Mouse (Mus musculus) C2C12 (cell line): ENCODE results near the gene Enthd1. TPM values are rescaled to one million over a fixed set of nuclear protein-coding genes. Genes with fewer than 3 reads are reported as not detected.

Source experiments
- H3K27me3 ChIP-seq: one replicate; pipeline ENCODE4 v1.6.1; 2011; ENCODE audit not compliant: control insufficient read depth, insufficient read depth, insufficient read length
- H3K36me3 ChIP-seq: one replicate; pipeline ENCODE4 v1.6.1; 2011; ENCODE audit not compliant: control insufficient read depth, insufficient read depth
- H3K4me3 ChIP-seq: one replicate; pipeline ENCODE4 v1.5.1; 2011; ENCODE audit warnings: mild to moderate bottlenecking, control low read depth; ENCODE audit not compliant: poor library complexity, insufficient read depth, severe bottlenecking
- H3K79me2 ChIP-seq: one replicate; pipeline ENCODE4 v1.6.1; 2011; ENCODE audit not compliant: control insufficient read depth, insufficient read depth
- H3K79me3 ChIP-seq: one replicate; pipeline ENCODE4 v1.6.1; 2011; ENCODE audit warnings: low read depth, control low read depth
- H3ac ChIP-seq: one replicate; pipeline ENCODE3; 2011; ENCODE audit warnings: low read depth; ENCODE audit not compliant: control insufficient read depth, insufficient read length
- CEBPB ChIP-seq: IDR thresholded peaks from one replicate; pipeline ENCODE4 v1.6.1; 2011; ENCODE audit warnings: low read depth, mild to moderate bottlenecking, control low read depth, moderate library complexity
- CTCF ChIP-seq: IDR thresholded peaks from one replicate; pipeline ENCODE4 v1.5.1; 2011; ENCODE audit not compliant: control insufficient read depth, insufficient read depth, insufficient read length
- FOSL1 ChIP-seq: IDR thresholded peaks from one replicate; pipeline ENCODE4 v1.8.0; 2011; ENCODE audit warnings: mild to moderate bottlenecking, low read length; ENCODE audit not compliant: poor library complexity, insufficient read depth, severe bottlenecking
- MAX ChIP-seq: IDR thresholded peaks from one replicate; pipeline ENCODE4 v1.6.1; 2011; ENCODE audit warnings: mild to moderate bottlenecking, control low read depth
- MYOD1 ChIP-seq: IDR thresholded peaks from one replicate; pipeline ENCODE4 v1.6.1; 2011; ENCODE audit warnings: low read depth; ENCODE audit not compliant: control insufficient read depth, insufficient read length
- MYOG ChIP-seq: IDR thresholded peaks from one replicate; pipeline ENCODE4 v1.6.1; 2011; ENCODE audit not compliant: control insufficient read depth, insufficient read length; ENCODE audit errors: extremely low read depth
- USF1 ChIP-seq: IDR thresholded peaks from one replicate; pipeline ENCODE4 v1.6.1; 2011; ENCODE audit warnings: low read depth, mild to moderate bottlenecking, control low read depth, moderate library complexity
- long read RNA-seq, 2 experiments: library from polyadenylated mRNA; unstranded; transcript quantifications; one replicate each; pipeline ENCODE4 v2.0.0; 2019 to 2020
- polyA plus RNA-seq: library from polyadenylated mRNA; unstranded; fragments of >200 nt; fragmentation: generic; extraction: Trizol; gene quantifications from one replicate; pipeline ENCODE4 v1.2.1, GENCODE M21; 2012; ENCODE audit warnings: missing spikeins

Enthd1 gene
- polyA plus RNA-seq, result 0.02 TPM
- long read RNA-seq, experiment 1, result 0 reads
- long read RNA-seq, experiment 2, result 0 reads

- H3ac ChIP-seq, result no peak within 1 kb of the TSS
- H3K36me3 ChIP-seq, result no peaks in the 10 kb centered on the region
- TF ChIP-seq USF1 (no peak), FOSL1 (no peak), MAX (no peak), MYOD1 (no peak), CTCF (no peak), MYOG (no peak), CEBPB (no peak)
- no peak within 1 kb of the TSS for H3K4me3 ChIP-seq
- no peaks in the 10 kb centered on the region for H3K27me3 ChIP-seq
- H3K79me3 ChIP-seq, result no peaks in the 10 kb centered on the region
- no peaks in the 10 kb centered on the region for H3K79me2 ChIP-seq
Observed at GRCm38 (mm10) chr15:80565106-80565665, at the start of gene Enthd1. Gene Enthd1 (minus strand): TSS chr15:80565156.

DNA sequence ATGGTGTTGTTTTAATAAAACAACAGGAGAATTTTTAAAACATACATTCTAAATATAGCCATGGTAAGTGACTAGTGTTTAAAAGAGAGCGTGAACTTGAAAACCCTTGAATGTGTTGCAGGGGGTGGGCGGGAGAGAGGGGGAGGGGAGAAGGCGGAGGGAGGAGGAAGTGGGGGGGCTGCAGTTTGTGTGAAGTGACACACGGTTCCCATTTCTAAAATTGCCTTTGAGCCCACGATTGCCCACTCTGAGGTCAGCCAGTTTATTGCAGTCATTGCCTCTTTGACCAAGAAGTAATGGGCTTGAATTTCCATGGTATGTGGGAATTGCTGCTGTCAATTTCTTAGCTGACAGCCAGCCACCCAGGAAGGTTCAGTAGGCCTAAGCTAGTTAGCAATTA lies 48.9 kb upstream of the Enthd1 start:
- Histone ChIP-seq H3K36me3 (no peaks in the 10 kb centered on the region), H3K4me3 (no peak overlapping the region), H3K79me2 (no peaks in the 10 kb centered on the region), H3ac (no peak overlapping the region), H3K79me3 (no peaks in the 10 kb centered on the region), H3K27me3 (peaks cover 49% of the 10 kb centered on the region)
- TF ChIP-seq CTCF, result no peak
- TF ChIP-seq CEBPB, result no peak
- TF ChIP-seq MYOG, result no peak
- no peak for TF ChIP-seq MYOD1

DNA sequence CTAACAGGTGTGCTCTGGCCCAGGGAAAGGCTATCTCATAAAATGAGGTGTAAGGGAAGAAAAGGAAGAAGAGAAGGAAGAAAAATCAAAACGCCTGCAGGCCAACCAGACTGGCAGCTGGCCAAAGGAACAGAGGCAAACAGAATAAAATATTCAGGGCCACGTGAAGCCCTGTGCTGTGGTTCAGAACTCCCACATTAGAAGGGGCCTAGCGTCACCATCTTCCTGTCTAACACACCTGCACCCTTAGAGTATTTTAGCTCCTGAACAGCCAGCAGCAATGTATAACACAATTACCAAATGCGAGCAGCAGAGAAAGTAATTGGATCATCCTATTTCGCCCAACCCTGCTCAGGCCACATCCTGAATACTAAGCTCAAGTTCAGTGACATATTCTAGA lies 46.5 kb upstream of the Enthd1 start:
- no peak for TF ChIP-seq MYOG
- TF ChIP-seq CEBPB, result no peak
- TF ChIP-seq MAX, result no peak
- no peak for TF ChIP-seq CTCF
- no peak for TF ChIP-seq USF1
- H3K79me3 ChIP-seq, result no peaks in the 10 kb centered on the region
- no peaks in the 10 kb centered on the region for H3K79me2 ChIP-seq
- peaks cover 43% of the 10 kb centered on the region for H3K27me3 ChIP-seq
- H3K4me3 ChIP-seq, result no peak overlapping the region
- no peak overlapping the region for H3ac ChIP-seq
- no peaks in the 10 kb centered on the region for H3K36me3 ChIP-seq

DNA sequence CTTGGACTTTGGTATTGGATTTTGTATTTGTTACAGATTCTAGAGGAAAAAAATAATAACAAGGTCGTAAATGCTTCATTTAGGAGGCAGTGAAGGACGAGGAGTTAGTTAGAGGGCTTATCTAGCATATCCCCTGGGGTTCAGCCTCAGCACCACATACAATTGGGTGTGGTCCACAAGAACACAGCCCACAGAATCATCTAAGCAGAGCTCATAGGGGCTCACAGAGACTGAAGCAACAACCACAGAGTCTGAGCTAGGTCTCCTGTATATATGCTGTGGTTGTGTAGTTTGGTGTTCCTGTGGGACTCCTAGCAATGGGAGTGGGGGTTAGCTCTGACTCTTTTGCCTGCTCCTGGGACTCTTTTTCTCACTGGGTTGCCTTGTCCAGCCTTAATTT lies 45.4 kb upstream of the Enthd1 start:
- H3ac ChIP-seq, result no peak overlapping the region
- H3K4me3 ChIP-seq, result no peak overlapping the region
- TF ChIP-seq CEBPB (no peak), MYOD1 (no peak), MYOG (no peak), CTCF (no peak), FOSL1 (no peak), USF1 (no peak)
- H3K36me3 ChIP-seq, result no peaks in the 10 kb centered on the region
- H3K79me3 ChIP-seq, result no peaks in the 10 kb centered on the region
- H3K79me2 ChIP-seq, result no peaks in the 10 kb centered on the region
- H3K27me3 ChIP-seq, result peaks cover 42% of the 10 kb centered on the region

DNA sequence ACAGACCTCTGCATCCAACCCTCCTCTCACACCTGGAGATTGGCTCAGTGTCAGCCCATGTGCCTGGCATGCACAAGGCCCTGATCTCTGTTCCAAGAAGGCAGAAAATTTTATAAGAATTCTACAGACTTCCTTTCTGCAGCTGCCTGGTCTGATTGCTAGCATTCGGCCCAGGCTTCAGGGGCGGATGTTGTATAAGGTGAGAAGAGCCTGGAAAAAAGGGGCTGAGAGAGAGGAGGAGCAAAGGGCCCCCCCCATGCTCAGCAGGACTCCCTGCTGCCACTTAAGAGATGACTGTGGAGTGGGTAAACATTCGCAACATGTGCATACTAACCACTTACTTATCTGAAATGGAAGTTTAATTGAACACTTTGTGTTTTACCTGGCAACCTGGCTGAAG lies 43.0 kb upstream of the Enthd1 start:
- H3K27me3 ChIP-seq, result peaks cover 31% of the 10 kb centered on the region
- no peak overlapping the region for H3K4me3 ChIP-seq
- no peaks in the 10 kb centered on the region for H3K79me2 ChIP-seq
- no peak for TF ChIP-seq MYOG
- TF ChIP-seq USF1, result no peak
- TF ChIP-seq MAX, result no peak
- TF ChIP-seq CEBPB, result no peak
- no peak for TF ChIP-seq MYOD1
- no peak for TF ChIP-seq FOSL1
- no peak for TF ChIP-seq CTCF
- H3K36me3 ChIP-seq, result no peaks in the 10 kb centered on the region
- no peaks in the 10 kb centered on the region for H3K79me3 ChIP-seq
- no peak overlapping the region for H3ac ChIP-seq

- H3K4me3 ChIP-seq, result no peak overlapping the region
- no peaks in the 10 kb centered on the region for H3K79me3 ChIP-seq
- no peak overlapping the region for H3ac ChIP-seq
- H3K27me3 ChIP-seq, result peaks cover 49% of the 10 kb centered on the region
- TF ChIP-seq MYOD1 (no peak), CEBPB (no peak), FOSL1 (no peak), CTCF (no peak), USF1 (no peak), MAX (no peak), MYOG (no peak)
- no peaks in the 10 kb centered on the region for H3K79me2 ChIP-seq
- H3K36me3 ChIP-seq, result no peaks in the 10 kb centered on the region
Observed at GRCm38 (mm10) chr15:80604026-80604425, 39.1 kb upstream of the Enthd1 start.
